Mouse (Mus musculus) mature B cell (primary cell): ENCODE data around the gene Dirc2.

Experiments used
- in situ Hi-C: fragments of 300-500 bp; cut with MboI; formaldehyde crosslinking; loops from 2 replicates; pipeline ENCODE4 v1.14.3; 2019

Gene Dirc2

GRCm38 (mm10) chr16:35772598-35772997 is 3.4 kb upstream of the Dirc2 start:
- in situ Hi-C loops, result no loop called here

- in situ Hi-C loops, result no loop called here
Measured at GRCm38 (mm10) chr16:35771606-35772005, 2.5 kb upstream of the Dirc2 start.

DNA sequence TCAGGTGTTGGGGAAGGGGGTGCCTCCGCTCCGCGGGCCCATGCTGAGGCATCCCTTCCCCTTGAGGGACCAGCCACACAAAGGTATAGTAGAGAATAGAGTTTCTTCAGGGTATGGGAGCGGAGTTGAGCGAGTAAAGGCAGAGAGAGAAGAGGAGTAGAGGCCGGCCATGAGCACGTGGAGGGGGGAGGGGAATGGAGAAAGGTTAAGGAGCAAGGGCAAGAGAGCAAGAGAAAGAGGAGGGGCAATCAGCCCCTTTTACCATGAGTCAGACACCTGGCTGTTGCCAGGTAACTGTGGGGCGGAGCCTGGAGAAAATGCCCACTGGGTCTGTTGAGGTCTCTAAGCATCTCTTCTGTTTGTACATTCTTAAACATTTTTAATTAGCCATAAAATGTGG is 2.0 kb upstream of the Dirc2 start:
- in situ Hi-C loops, result no loop called here

- in situ Hi-C loops, result no loop called here
Measured at GRCm38 (mm10) chr16:35769878-35770657, 912 bp upstream of the Dirc2 start, which contains the start of gene Hspbap1. TSS of gene Hspbap1 (plus strand) at chr16:35770375.

DNA sequence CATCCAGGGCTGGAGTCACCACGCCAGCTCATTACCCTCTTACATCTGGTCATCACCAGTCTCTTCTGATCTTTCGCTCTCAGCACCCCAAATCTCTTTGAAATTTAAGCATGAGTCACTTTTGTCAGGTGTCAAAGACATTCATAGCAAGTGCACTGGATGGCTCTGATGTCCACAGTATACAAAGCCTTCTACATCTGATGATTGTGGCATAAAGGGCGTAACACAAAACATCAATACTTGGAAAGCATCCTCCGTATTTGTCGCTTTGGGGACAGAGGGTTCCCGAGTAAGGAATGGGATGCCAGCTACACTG is 729 bp downstream of the Dirc2 start:
- in situ Hi-C loops, result no loop called here

DNA sequence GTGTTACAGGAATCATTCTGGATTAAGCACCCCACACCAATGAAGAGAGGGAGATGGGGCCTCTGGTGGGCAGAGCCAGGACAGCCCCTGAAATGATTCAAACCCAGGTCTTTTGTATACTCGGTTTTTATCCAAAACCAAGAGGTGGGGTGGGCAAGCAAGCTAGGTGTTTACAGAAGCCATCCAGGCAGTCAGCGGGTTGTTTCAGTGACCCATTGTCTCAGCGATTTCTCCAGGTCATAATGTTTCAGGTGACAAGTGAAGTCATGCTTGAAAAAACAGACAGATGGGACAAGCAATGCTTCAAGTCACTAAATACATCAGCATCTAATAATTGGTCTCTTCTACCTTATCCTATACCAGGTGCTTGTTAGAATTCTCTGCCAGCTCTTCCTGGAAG is 2.8 kb downstream of the Dirc2 start:
- in situ Hi-C loops, result no loop called here

- in situ Hi-C loops, result no loop called here
Measured at GRCm38 (mm10) chr16:35765449-35765848, 3.7 kb downstream of the Dirc2 start.

GRCm38 (mm10) chr16:35764941-35765340 is 4.2 kb downstream of the Dirc2 start:
- in situ Hi-C loops, result no loop called here

GRCm38 (mm10) chr16:35763590-35764296 is 5.4 kb downstream of the Dirc2 start:
- in situ Hi-C loops, result no loop called here

- in situ Hi-C loops, result no loop called here
Measured at GRCm38 (mm10) chr16:35759401-35759800, 9.8 kb downstream of the Dirc2 start.

DNA sequence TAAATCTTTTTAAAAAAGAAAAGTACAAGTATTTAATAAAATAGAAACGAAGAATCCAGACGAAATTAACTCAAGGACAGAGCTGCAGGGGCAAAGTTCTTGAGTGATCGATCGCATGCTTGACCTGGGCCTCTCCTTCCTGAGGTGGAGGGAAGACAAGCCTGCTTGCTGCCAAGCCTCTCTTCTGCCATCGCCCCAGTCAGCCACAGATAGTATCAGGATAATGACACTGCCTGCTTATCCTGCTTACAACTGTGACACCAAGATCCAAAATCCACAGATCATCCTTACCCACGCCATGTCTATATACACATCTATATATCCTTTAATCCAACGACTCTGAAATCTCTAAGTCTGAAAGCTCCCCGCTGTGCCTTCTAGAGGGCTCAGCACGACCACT is 12.5 kb downstream of the Dirc2 start:
- in situ Hi-C loops, result no loop called here

- in situ Hi-C loops, result no loop called here
Measured at GRCm38 (mm10) chr16:35755502-35756334, 13.4 kb downstream of the Dirc2 start.

DNA sequence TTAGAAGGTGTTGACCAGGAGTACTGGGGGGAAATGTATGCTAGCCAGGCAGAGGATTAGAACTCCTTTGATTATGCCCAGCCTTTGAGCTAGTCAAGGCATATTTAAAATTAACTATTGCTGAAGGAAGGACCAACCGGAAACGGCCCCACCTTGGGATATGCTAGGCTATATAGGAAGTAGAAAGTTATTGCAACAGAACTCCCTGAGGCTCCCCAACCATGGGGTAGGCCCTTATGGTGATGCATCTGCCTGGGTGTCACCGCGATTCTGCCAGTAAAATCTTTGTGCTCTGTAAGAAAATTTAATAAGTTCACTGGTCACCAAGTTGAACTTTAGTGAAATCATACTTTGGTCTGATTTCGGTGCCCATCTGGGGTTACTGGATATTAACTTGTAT is 15.2 kb downstream of the Dirc2 start:
- in situ Hi-C loops, result no loop called here

DNA sequence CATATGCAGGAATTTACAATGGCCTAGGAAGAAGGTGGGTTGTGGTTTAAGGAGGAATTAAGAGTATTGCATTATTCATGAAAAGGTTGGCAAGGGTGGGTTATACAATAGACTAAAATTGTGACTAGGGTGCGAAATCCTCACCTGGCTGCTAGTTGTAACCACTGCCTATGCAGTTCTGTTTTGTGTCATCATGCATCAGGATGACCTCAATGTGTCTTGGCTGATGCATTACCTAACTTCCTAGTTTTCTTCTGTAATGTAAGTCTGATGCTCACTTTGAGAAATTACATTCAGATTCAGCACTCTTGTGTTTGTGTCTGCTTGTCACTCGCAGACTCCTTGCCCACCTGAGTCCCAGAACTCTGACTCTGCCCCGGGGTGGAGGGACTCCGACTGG is 17.3 kb downstream of the Dirc2 start:
- in situ Hi-C loops, result no loop called here

- in situ Hi-C loops, result no loop called here
Measured at GRCm38 (mm10) chr16:35749385-35749784, 19.8 kb downstream of the Dirc2 start.

GRCm38 (mm10) chr16:35748237-35748603 is 20.9 kb downstream of the Dirc2 start:
- in situ Hi-C loops, result no loop called here

DNA sequence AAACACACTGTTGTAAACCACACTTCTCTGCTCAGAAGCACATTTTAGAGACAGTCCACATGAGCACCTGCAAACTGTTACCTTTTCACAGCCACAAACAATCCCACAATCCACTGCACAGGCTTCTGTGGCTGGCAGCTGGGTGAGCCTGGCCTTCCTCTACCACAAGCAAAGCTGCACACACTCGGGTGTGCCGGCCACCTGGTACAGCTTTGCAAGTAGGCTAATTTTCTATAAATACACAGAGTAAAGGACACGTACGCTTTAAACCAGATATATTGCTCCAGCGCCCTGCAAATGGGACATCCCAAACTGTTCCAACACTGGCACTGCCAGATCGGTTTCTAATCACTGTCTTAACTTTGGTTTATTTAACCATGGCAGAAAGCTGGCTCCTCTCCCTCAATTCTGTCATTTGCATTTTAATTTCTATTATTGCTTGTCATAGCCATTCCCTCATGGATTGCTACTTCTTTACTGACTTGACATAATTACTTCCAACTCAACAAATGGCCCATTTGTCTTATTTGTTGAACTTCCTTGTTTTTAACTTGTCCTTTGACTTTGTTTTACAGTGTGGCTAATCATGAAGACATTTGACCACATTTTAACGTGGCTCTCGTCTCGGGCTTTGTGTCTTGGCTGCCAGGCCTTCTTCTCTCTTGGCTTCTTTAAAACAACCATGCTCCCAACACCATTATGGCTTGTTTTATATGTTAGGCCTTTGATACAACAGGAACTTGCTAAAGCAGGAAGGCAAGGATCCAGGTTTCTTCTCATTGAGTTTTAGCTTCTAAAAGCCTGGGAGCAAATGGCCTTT is 21.5 kb downstream of the Dirc2 start:
- in situ Hi-C loops, result no loop called here

GRCm38 (mm10) chr16:35742251-35742937 is 26.8 kb downstream of the Dirc2 start:
- in situ Hi-C loops, result no loop called here

DNA sequence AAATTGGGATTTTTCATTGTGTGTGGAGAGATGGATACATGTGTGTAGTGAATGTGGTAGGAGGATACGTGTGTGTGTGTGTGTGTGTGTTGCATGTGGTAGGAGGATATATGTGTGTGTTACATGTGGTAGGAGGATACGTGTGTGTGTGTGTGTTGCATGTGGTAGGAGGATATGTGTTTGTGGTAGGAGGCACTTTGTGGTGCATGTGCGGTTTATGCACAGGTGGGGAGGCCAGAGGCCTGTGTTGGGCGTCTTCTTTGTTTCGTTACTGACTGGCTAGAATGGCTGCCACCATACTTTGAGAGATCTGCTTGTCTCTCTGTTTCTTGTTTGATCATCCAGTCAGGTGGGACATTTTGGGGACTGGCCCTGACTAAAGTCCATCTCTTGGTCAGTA is 27.5 kb downstream of the Dirc2 start:
- in situ Hi-C loops, result no loop called here

DNA sequence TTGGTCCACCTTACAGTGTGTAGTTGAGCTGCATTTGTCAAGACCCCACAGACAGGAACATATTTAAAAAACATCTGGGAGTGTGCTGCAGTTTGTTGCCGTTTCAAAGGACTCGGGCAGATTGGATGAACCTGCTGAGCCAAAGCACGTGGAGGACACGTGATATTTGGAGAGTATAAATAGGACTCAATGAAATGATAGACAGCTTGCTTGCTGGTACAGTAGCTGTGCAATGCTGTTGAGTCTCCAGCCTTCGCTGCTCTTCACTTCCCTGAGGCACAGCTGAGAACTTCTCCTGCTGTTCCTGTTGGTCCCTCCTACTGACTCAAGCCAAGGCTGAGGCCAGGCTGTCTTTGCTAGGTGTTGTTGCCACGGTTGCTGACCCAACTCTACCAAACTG is 28.2 kb downstream of the Dirc2 start:
- in situ Hi-C loops, result no loop called here

DNA sequence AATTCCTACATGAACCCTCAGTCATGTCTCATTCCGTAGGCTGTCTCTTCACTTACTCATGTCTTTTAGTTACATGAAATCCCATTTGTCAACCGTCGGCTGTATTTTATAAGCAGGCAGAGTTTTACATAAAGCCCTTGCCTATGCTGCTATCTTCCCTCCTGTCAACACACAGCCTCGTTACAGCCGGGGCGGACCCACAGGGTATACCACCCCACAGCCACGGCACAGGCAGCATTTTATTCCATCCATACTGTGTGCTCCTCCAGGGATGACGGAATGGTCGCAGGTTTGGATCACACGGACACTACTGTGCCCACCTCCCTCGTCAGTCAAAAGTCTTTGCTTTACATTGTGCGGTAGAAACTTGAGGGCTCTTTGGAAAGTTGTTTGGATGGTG is 28.8 kb downstream of the Dirc2 start:
- in situ Hi-C loops, result no loop called here
